Mouse (Mus musculus) ES-E14 (cell line): ENCODE measurements around the gene Slc30a10. TPM values are rescaled to one million over a fixed set of nuclear protein-coding genes. Genes with fewer than 3 reads are reported as not detected.

ENCODE experiments used
- DNase-seq: peaks from one replicate; pipeline ENCODE4 v3.0.0-alpha.2; 2013; ENCODE audit warnings: low read depth, low spot score
- H3K27ac ChIP-seq: 2 replicates; pipeline ENCODE4 v1.5.1; 2012; ENCODE audit warnings: low read depth, mild to moderate bottlenecking, low read length, moderate library complexity, mixed read lengths; ENCODE audit not compliant: poor library complexity, insufficient read depth, severe bottlenecking
- H3K36me3 ChIP-seq: 2 replicates; pipeline ENCODE4 v1.6.1; 2012; ENCODE audit warnings: mild to moderate bottlenecking, low read length, moderate library complexity, mixed read lengths; ENCODE audit not compliant: control insufficient read depth, poor library complexity, insufficient read depth, severe bottlenecking
- H3K4me1 ChIP-seq, 2 experiments: fragments of 150-350 bp in 1 of 2; sonication (generic) in 1 of 2; 2 replicates each; pipeline ENCODE4 v1.6.1; 2012; ENCODE audit warnings: low read length in 2 of 2, mild to moderate bottlenecking in 1 of 2, mixed read lengths in 1 of 2; ENCODE audit not compliant: control insufficient read depth in 2 of 2, insufficient read depth in 2 of 2, poor library complexity in 1 of 2
- H3K4me3 ChIP-seq, 2 experiments: fragments of 150-350 bp in 1 of 2; sonication (generic) in 1 of 2; 2 replicates each; pipeline ENCODE4 v1.5.1; 2012; ENCODE audit warnings: low read length in 2 of 2, low read depth in 1 of 2, mild to moderate bottlenecking in 1 of 2, mixed read lengths in 1 of 2; ENCODE audit not compliant: insufficient read depth in 1 of 2, poor library complexity in 1 of 2, severe bottlenecking in 1 of 2
- H3K9ac ChIP-seq: 2 replicates; pipeline ENCODE4 v1.6.1; 2012; ENCODE audit warnings: low read depth, mild to moderate bottlenecking, low read length, mixed read lengths; ENCODE audit not compliant: poor library complexity, insufficient read depth, severe bottlenecking
- H3K9me3 ChIP-seq: fragments of 150-350 bp; sonication (generic); 2 replicates; pipeline ENCODE4 v1.6.1; 2012; ENCODE audit warnings: low read depth, mild to moderate bottlenecking, low read length; ENCODE audit not compliant: control insufficient read depth, insufficient read depth
- CHD2 ChIP-seq: IDR thresholded peaks from 2 replicates; pipeline ENCODE4 v1.6.1; 2014; ENCODE audit warnings: mild to moderate bottlenecking, low read depth, low read length, inconsistent platforms
- HCFC1 ChIP-seq: IDR thresholded peaks from 2 replicates; pipeline ENCODE4 v1.6.1; 2012; ENCODE audit warnings: low read length, inconsistent platforms, borderline replicate concordance; ENCODE audit not compliant: insufficient read depth
- MAFK ChIP-seq: IDR thresholded peaks from 2 replicates; pipeline ENCODE4 v1.6.1; 2014; ENCODE audit warnings: mild to moderate bottlenecking, low read depth, low read length, inconsistent platforms; ENCODE audit not compliant: insufficient read depth
- ZC3H11A ChIP-seq: IDR thresholded peaks from 2 replicates; pipeline ENCODE4 v1.6.1; 2012; ENCODE audit warnings: low read depth, mild to moderate bottlenecking, inconsistent platforms, low read length, borderline replicate concordance
- ZNF384 ChIP-seq: IDR thresholded peaks from 2 replicates; pipeline ENCODE4 v1.6.1; 2012; ENCODE audit warnings: low read depth, low read length, inconsistent platforms
- in situ Hi-C, 2 experiments: fragments of 600-800 bp; cut with MboI; formaldehyde crosslinking; loops; one replicate each; pipeline ENCODE4 v1.15.1; 2025; ENCODE audit warnings: low sequenced_read_pairs in 2 of 2, inconsistent platforms in 1 of 2; ENCODE audit not compliant: unreplicated experiment in 2 of 2
- total RNA-seq: library from RNA; depleted of rRNA; stranded (reverse); fragments of 300-350 nt; gene quantifications from 2 replicates; pipeline ENCODE4 v1.2.3, GENCODE M21; 2012

Slc30a10 gene
- total RNA-seq, 1 experiment: 0.45 TPM

DNA sequence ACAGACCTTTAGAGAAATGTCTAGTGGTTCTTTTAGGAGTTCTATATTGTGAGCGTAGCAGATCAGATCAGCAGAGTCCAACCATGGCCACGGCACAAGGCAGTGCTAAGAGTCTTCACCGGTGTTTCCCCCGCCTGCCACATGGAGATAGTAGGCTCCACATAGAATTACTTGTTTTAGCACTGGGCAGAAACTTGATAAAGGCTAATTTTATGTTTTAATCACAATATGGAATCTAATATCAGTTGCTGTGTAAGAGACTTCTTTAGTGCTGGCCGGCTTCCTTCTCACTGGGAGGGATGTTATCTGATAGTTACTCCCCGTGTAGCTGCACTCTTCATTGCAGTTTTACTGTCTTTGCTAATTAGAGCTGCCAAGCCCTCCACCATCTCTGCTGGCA is 21.5 kb upstream of the Slc30a10 start:
- H3K27ac ChIP-seq: no peak overlapping the region
- no peak overlapping the region for H3K9ac ChIP-seq
- H3K36me3 ChIP-seq: peaks cover 7% of the 10 kb centered on the region
- TF ChIP-seq ZC3H11A (no peak), HCFC1 (no peak), ZNF384 (no peak), MAFK (no peak), CHD2 (no peak)
- in situ Hi-C loops: no loop called here
- H3K4me1 ChIP-seq: no peaks in the 10 kb centered on the region
- no peak overlapping the region for H3K4me3 ChIP-seq
- no peaks in the 10 kb centered on the region for H3K9me3 ChIP-seq
- no peak for DNase-seq

DNA sequence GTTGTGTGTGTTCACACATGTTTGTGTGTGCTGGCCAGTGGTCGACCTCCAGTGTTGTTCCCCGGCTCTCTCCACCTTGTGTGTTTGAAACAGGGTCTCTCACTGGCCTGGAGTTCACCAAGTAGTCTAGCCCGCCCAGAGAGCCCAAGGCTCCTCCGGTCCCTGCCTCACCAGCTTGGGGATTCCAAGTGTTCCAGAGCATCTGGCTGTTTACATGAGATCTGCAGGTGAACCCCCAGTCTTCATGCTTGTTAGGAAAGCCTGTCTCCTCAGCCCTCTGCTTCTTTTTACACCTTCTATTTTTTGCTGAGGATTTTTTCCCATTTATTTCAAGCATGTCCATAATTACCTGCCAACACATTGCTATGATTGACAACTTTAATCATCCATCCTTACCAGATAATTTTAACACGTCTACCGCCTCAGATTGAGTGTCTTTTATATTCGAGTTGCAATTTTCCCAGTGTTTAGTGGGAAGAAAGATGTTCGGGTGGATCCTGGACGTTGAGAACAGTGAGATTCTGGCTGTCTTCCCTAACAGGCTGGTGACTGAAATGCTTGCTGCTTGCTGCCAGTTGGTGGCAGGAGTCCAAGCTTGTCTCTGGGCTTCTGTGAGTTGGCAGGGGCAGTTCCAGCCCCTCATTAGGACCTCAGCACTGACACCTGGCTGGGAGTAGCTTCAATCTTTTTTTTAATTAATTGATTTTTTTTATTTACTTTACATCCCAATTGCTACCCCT is 15.6 kb upstream of the Slc30a10 start:
- in situ Hi-C loops: no loop called here
- no peak overlapping the region for H3K27ac ChIP-seq
- H3K36me3 ChIP-seq: no peaks in the 10 kb centered on the region
- no peak overlapping the region for H3K9ac ChIP-seq
- no peaks in the 10 kb centered on the region for H3K9me3 ChIP-seq
- H3K4me1 ChIP-seq: no peaks in the 10 kb centered on the region
- no peak for TF ChIP-seq CHD2
- no peak for TF ChIP-seq ZNF384
- no peak for TF ChIP-seq ZC3H11A
- H3K4me3 ChIP-seq: no peak overlapping the region
- no peak for DNase-seq

DNA sequence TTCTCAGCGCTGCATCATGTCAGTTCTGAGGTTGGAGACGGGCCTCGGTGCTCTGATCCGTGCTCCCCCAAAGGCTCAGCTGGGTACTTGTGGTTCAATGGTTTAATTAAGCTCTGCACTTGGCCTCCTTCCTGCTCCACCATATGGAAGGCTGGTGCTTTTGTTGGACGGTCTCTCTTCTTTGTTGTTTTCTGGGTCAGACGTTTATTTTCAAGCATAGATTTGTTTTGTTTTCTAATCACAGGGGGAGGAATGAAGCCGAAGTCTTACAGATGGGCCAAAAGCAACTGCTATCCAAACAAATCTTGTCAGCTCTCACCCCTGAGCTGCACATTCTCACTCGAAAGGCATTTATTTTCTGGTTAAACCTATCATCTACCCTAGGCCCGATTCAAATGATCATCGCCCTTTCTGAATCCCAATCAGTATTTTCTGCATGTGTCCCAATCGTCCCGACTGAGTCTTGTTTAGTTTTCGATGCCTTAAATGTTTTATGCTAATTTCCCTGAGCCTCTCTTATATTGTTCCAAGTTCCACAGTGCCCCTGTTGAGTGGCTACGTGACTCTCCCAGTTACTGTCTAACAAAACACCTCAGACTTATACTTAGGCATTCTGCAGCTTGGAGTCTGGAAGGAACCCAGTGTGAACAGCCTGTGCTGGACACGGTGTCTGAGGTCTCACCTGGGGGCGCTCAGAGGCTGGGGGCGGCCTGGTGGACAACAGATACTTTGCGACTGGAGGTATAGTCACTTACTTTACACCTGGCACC is 12.8 kb upstream of the Slc30a10 start:
- in situ Hi-C loops: no loop called here
- H3K4me1 ChIP-seq: no peaks in the 10 kb centered on the region
- no peak overlapping the region for H3K4me3 ChIP-seq
- no peaks in the 10 kb centered on the region for H3K9me3 ChIP-seq
- no peak for DNase-seq
- no peaks in the 10 kb centered on the region for H3K36me3 ChIP-seq
- no peak for TF ChIP-seq MAFK
- TF ChIP-seq ZC3H11A: no peak
- TF ChIP-seq CHD2: no peak
- TF ChIP-seq HCFC1: no peak
- no peak overlapping the region for H3K9ac ChIP-seq
- H3K27ac ChIP-seq: no peak overlapping the region

DNA sequence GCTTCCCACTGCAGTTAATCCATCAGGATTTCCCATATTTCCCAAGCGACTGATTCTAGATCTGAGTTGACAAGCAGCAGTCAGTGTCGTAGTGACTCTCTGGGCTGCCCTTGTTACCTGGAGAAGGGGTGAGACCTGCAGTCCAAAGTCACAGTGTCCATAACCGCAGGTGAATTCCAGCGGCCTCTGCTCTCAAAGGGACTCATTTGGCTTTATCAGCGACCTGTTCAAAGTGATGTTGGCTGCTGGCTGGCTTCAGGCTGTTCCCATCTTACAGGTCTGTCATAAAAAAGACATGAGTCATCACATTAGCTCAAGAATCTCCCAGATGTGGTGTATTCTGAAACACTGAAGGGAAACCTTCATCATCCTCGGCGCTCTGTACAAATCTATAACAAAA is 5.7 kb upstream of the Slc30a10 start:
- Histone ChIP-seq H3K36me3 (no peaks in the 10 kb centered on the region), H3K9me3 (no peaks in the 10 kb centered on the region), H3K4me3 (no peak overlapping the region), H3K4me1 (no peaks in the 10 kb centered on the region), H3K9ac (no peak overlapping the region), H3K27ac (no peak overlapping the region)
- in situ Hi-C loops: no loop called here
- DNase-seq: no peak
- TF ChIP-seq CHD2 (no peak), ZNF384 (no peak), HCFC1 (no peak), MAFK (0 out of 2 replicates have a peak, but pooled peaks have one; percentile 16), ZC3H11A (no peak)
